Comparison of ENCODE assay signal across 33 mouse cellular contexts in the genomic region with DNA sequence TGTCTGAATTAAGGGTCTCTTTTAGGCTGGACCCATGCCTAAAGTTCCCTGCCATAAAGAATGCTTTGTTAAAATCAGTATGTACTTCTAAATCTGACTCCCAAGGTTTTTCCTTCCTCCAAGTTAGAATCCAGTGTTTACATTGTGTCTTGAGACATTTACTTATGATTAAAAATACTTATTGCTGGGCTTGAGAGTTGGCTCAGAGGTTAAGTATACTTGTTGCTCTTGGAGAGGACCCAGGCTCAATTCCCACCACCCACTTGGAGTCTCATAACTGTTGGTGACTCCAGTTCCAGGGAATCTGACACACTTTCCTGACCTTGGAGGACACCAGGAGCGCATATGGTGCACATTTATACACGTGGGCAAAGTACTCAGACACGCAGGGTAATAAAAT. TPM values are rescaled to one million over a fixed set of nuclear protein-coding genes. Genes with fewer than 3 reads are reported as not detected.
DNase-seq lines count a peak whose midpoint lies in the region; ATAC-seq and TF ChIP-seq lines count a peak whose summit lies in the region.
"Had no signal": no experiment of that assay in that cellular context is flagged by ENCODE, and none has a peak within 500 bp of the region (broad histone marks: within the 10 kb centered on the region; RNA-seq: fewer than 3 reads in every experiment).

No protein-coding gene starts in this region.

- H3K27ac ChIP-seq in heart, embryonic 13.5 days (replicated peaks) = peak overlapping the region; percentile 39; the same call in 1 of the 2 replicates
- H3K27ac ChIP-seq in kidney, postnatal 0 days = no peak overlapping the region
- peak overlapping the region; percentile 33; the same call in 1 of the 2 replicates for H3K27ac ChIP-seq in lung, embryonic 16.5 days (ENCODE audit: low read length)
- no peak overlapping the region for H3K27ac ChIP-seq in stomach, postnatal 0 days (replicated peaks)
- H3K27ac ChIP-seq: embryonic facial prominence, embryonic 13.5 days; gastrocnemius, adult 2 months; hindbrain, embryonic 10.5 days; hindbrain, embryonic 15.5 days; liver, embryonic 15.5 days; midbrain, embryonic 10.5 days; midbrain, embryonic 15.5 days; neural tube, embryonic 15.5 days had no signal

- H3K4me2 ChIP-seq in heart, embryonic 13.5 days = no peak overlapping the region
- H3K4me2 ChIP-seq in kidney, postnatal 0 days (ENCODE audit: low read length) = no peak overlapping the region
- H3K4me2 ChIP-seq in lung, embryonic 16.5 days (ENCODE audit: low read depth, low read length) = peak overlapping the region; percentile 7; the same call in 1 of the 2 replicates
- H3K4me2 ChIP-seq in stomach, postnatal 0 days (replicated peaks; ENCODE audit: low read depth) = no peak overlapping the region
- H3K4me2 ChIP-seq: embryonic facial prominence, embryonic 13.5 days; hindbrain, embryonic 15.5 days; liver, embryonic 15.5 days; midbrain, embryonic 15.5 days; neural tube, embryonic 15.5 days had no signal

- no peak for TF ChIP-seq EP300 in stomach, postnatal 0 days (optimal IDR thresholded peaks at IDR 0.05)

- TF ChIP-seq CTCF in kidney, postnatal 0 days (IDR thresholded peaks at IDR 0.05; ENCODE audit: low read depth) = no peak
- TF ChIP-seq CTCF in stomach, postnatal 0 days (IDR thresholded peaks at IDR 0.05; ENCODE audit: low read depth) = no peak

- H3K4me1 ChIP-seq in heart, embryonic 13.5 days = peaks cover 59% of the 10 kb centered on the region
- H3K4me1 ChIP-seq in kidney, postnatal 0 days (replicated peaks; ENCODE audit: insufficient read depth, low read length) = peaks cover 4% of the 10 kb centered on the region
- peaks cover 43% of the 10 kb centered on the region for H3K4me1 ChIP-seq in lung, embryonic 16.5 days (replicated peaks; ENCODE audit: control insufficient read depth, insufficient read depth, low read length)
- no peaks in the 10 kb centered on the region; the same call in 1 of the 2 replicates for H3K4me1 ChIP-seq in stomach, postnatal 0 days (replicated peaks; ENCODE audit: control insufficient read depth, insufficient read depth)

- no peak for ATAC-seq in heart, embryonic 13.5 days (ENCODE audit: extremely low read depth, insufficient number of reproducible peaks, low FRiP score, low TSS enrichment)
- ATAC-seq in kidney, postnatal 0 days (replicated peaks; ENCODE audit: low FRiP score, low read depth) = no peak
- peak; percentile 61 for ATAC-seq in lung, embryonic 16.5 days (ENCODE audit: low read depth)
- 0 out of 2 replicates have a peak, but pooled peaks have one; percentile 6 for ATAC-seq in stomach, postnatal 0 days (ENCODE audit: low FRiP score, low TSS enrichment)
- ATAC-seq: forebrain, embryonic 16.5 days; midbrain, embryonic 15.5 days; Patski had no signal

- H3K9me3 ChIP-seq in heart, embryonic 13.5 days = no peaks in the 10 kb centered on the region
- H3K9me3 ChIP-seq in kidney, postnatal 0 days (replicated peaks; ENCODE audit: low read length) = no peaks in the 10 kb centered on the region
- H3K9me3 ChIP-seq in lung, embryonic 16.5 days (ENCODE audit: control insufficient read depth, low read length) = no peaks in the 10 kb centered on the region
- H3K9me3 ChIP-seq in stomach, postnatal 0 days (ENCODE audit: control insufficient read depth, low read length) = no peaks in the 10 kb centered on the region
- H3K9me3 ChIP-seq: embryonic facial prominence, embryonic 13.5 days; hindbrain, embryonic 10.5 days; hindbrain, embryonic 15.5 days; liver, embryonic 15.5 days; midbrain, embryonic 10.5 days; midbrain, embryonic 15.5 days; neural tube, embryonic 15.5 days had no signal

- H3K36me3 ChIP-seq in heart, embryonic 13.5 days = no peaks in the 10 kb centered on the region
- no peaks in the 10 kb centered on the region for H3K36me3 ChIP-seq in kidney, postnatal 0 days (ENCODE audit: insufficient read depth, low read length)
- no peaks in the 10 kb centered on the region for H3K36me3 ChIP-seq in lung, embryonic 16.5 days (ENCODE audit: control insufficient read depth, insufficient read depth, low read length)
- no peaks in the 10 kb centered on the region for H3K36me3 ChIP-seq in stomach, postnatal 0 days (ENCODE audit: control insufficient read depth, insufficient read depth, low read length)
- H3K36me3 ChIP-seq: embryonic facial prominence, embryonic 13.5 days; hindbrain, embryonic 10.5 days; hindbrain, embryonic 15.5 days; liver, embryonic 15.5 days; midbrain, embryonic 10.5 days; midbrain, embryonic 15.5 days; neural tube, embryonic 15.5 days had no signal

- H3K9ac ChIP-seq in heart, embryonic 13.5 days = no peak overlapping the region
- no peak overlapping the region for H3K9ac ChIP-seq in kidney, postnatal 0 days (ENCODE audit: low read depth, low read length)
- H3K9ac ChIP-seq in lung, embryonic 16.5 days (ENCODE audit: low read length) = no peak overlapping the region
- H3K9ac ChIP-seq in stomach, postnatal 0 days (ENCODE audit: low read length) = no peak overlapping the region
- H3K9ac ChIP-seq: embryonic facial prominence, embryonic 13.5 days; hindbrain, embryonic 15.5 days; liver, embryonic 15.5 days; midbrain, embryonic 15.5 days; neural tube, embryonic 15.5 days had no signal

- WGBS in heart, embryonic 13.5 days = 84% methylated on average over 3 of the region's 3 CpGs
- 66% methylated on average over 3 of the region's 3 CpGs for whole genome bisulfite sequencing in kidney, postnatal 0 days
- 53% methylated on average over 3 of the region's 3 CpGs for WGBS in lung, embryonic 16.5 days
- WGBS in stomach, postnatal 0 days = 63% methylated on average over 3 of the region's 3 CpGs

- intact Hi-C loops in heart, postnatal 14 days (cut with DNase I) = no loop called here

- no peak overlapping the region for H3K4me3 ChIP-seq in heart, embryonic 13.5 days
- no peak overlapping the region for H3K4me3 ChIP-seq in kidney, postnatal 0 days (replicated peaks; ENCODE audit: low read depth, low read length)
- H3K4me3 ChIP-seq in lung, embryonic 16.5 days (ENCODE audit: low read length) = no peak overlapping the region
- H3K4me3 ChIP-seq in stomach, postnatal 0 days (ENCODE audit: low read depth, low read length) = no peak overlapping the region
- H3K4me3 ChIP-seq: embryonic facial prominence, embryonic 13.5 days; erythroblast, embryonic 14.5 days; gastrocnemius, adult 2 months; hindbrain, embryonic 10.5 days; hindbrain, embryonic 15.5 days; liver, embryonic 15.5 days; midbrain, embryonic 10.5 days; midbrain, embryonic 15.5 days; neural tube, embryonic 15.5 days had no signal

- no peak for DNase-seq in heart, postnatal 14 days
- DNase-seq in kidney, postnatal 0 days (ENCODE audit: low spot score) = peak; percentile 63
- DNase-seq in kidney, postnatal 4 days = no peak
- no peak for DNase-seq in lung, postnatal 4 days
- no peak for DNase-seq in stomach, postnatal 0 days (ENCODE audit: low spot score)
- no peak for DNase-seq in thymus, postnatal 10 days (ENCODE audit: low spot score in 2 of 2)
- DNase-seq: adrenal gland, postnatal 14 days; cerebellum, adult 11 months; cerebellum, adult 9-10 months; embryo, embryonic 11 days; gastrocnemius, adult 2 months; gastrocnemius, postnatal 36 days; kidney, adult 2 months; kidney, postnatal 36 days; left cerebral cortex, postnatal 4 days; liver; retina, postnatal 1 day; right cerebral cortex, postnatal 14 days; thymus, adult 2 months; thymus, postnatal 4 days had no signal

- H3K27me3 ChIP-seq in heart, embryonic 13.5 days (replicated peaks) = no peaks in the 10 kb centered on the region
- no peaks in the 10 kb centered on the region for H3K27me3 ChIP-seq in kidney, postnatal 0 days (ENCODE audit: insufficient read depth, low read length)
- H3K27me3 ChIP-seq in lung, embryonic 16.5 days (ENCODE audit: control insufficient read depth, insufficient read depth, low read depth, low read length) = peaks cover 25% of the 10 kb centered on the region
- no peaks in the 10 kb centered on the region for H3K27me3 ChIP-seq in stomach, postnatal 0 days (ENCODE audit: control insufficient read depth, insufficient read depth, low read length)
- H3K27me3 ChIP-seq: embryonic facial prominence, embryonic 13.5 days; hindbrain, embryonic 15.5 days; liver, embryonic 15.5 days; midbrain, embryonic 15.5 days; neural tube, embryonic 15.5 days; Patski had no signal

RNA-seq across cellular contexts. Expression of gene Chn2, which starts 20.9 kb away (rescaled TPM):
- 8.7 and 9.1 TPM in 2 replicates for polyA plus RNA-seq in heart, embryonic 13.5 days (2015; fragmentation: Nextera tagmentation; extraction: Ambion mirVana)
- total RNA-seq in heart, postnatal 14 days (2021) = 1 to 10 TPM; 3.7 to 4.3 TPM
- 16.3 and 16.8 TPM in 2 replicates for polyA plus RNA-seq in kidney, postnatal 0 days (2015; fragmentation: Nextera tagmentation; extraction: Ambion mirVana)
- polyA plus RNA-seq in lung, embryonic 16.5 days (2015; fragmentation: Nextera tagmentation; extraction: Ambion mirVana) = 9.4 and 11.1 TPM in 2 replicates
- 19.1 and 21.7 TPM in 2 replicates for polyA plus RNA-seq in stomach, postnatal 0 days (2015; fragmentation: Nextera tagmentation; extraction: Ambion mirVana)
- total RNA-seq: MEL had no signal
- polyA plus RNA-seq: erythroblast, embryonic 14.5 days had no signal

Comparison
In these comparisons a context has a peak if more than half of its experiments do, and no peak if none do; other contexts are left out.
1. ATAC-seq: peak in lung, embryonic 16.5 days (single experiment) and stomach, postnatal 0 days (single experiment); none in heart, embryonic 13.5 days (single experiment) and kidney, postnatal 0 days (single experiment).
2. H3K27ac ChIP-seq: peak in heart, embryonic 13.5 days (single experiment) and lung, embryonic 16.5 days (single experiment); none in kidney, postnatal 0 days (single experiment) and stomach, postnatal 0 days (single experiment).